11 mouse cellular contexts compared by ENCODE assay signal in the genomic region with DNA sequence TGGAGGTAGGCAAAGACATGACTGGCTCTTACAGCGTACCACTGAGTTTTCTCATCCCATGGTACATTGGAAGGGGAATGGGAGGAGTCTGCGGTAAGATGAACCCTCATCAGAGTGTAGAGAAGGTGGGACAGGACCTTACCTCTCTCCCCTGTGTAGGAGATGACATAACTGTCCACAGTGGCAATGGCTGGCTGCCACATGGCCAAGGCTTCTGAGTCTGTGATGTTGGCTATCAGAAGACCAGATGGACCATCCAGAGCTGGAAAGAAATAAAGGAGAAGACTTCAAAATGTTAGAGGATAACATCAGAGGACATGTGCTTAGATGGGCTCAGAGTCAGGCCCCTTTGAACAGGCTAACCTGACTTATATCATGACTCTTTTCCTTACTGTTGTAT.
"Had no signal": no experiment of that assay in that cellular context is flagged by ENCODE, and none has a peak within 500 bp of the region (broad histone marks: within the 10 kb centered on the region; RNA-seq: fewer than 3 reads in every experiment).

No protein-coding gene starts in this region.

- DNase-seq: kidney, postnatal 14 days; kidney, postnatal 4 days; liver, postnatal 0 days; lung, postnatal 10 days; lung, postnatal 36 days; retina, postnatal 1 day; right cerebral cortex, postnatal 25 days; spleen, adult 18-20 months; thymus, adult 2 months; thymus, postnatal 14 days; thymus, postnatal 4 days had no signal
